Mouse (Mus musculus) central nervous system, embryonic 11.5 days (tissue): Measurements from ENCODE around the gene Mia3. TPM values are rescaled to one million over a fixed set of nuclear protein-coding genes. Genes with fewer than 3 reads are reported as not detected.

Experiments
- polyA plus RNA-seq: library from polyadenylated mRNA; depleted of rRNA; stranded (reverse); fragments of >200 nt; gene quantifications from 2 replicates; pipeline ENCODE4 v1.2.3, GENCODE M21; 2012; rRNA removed

The Mia3 gene
- 99.4 and 101 TPM in 2 replicates for polyA plus RNA-seq

DNA sequence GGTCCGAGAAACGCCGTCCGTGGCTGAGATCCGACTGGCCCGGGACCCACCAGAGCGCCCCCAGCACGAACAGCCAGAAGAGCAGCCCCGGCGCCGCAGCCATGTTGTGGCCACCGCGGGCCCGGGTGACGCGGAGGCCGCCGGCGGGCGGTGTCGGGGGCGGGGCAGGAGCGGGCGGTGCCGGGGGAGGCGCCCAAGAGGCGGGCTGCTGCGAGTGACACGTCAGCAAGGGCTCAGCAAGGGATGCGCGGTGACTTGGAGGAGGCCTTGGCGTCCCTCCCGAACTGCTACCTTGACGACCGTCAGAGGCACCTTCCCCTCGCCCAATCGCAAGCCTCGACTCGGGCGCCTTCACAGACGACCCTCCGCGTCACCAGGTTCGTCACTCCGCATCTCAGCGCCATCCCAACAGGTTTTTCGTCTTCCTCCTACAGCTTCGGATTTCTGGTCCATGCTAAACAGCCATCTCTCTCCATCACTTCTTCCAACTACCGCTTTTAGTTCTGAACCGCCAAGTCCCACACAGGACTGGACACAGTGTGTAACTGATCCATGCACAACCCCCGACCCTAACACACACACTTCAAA lies at the start of gene Mia3:
Gene Mia3 (minus strand): TSS at position 127 of the 588 bp plus-strand sequence.

DNA sequence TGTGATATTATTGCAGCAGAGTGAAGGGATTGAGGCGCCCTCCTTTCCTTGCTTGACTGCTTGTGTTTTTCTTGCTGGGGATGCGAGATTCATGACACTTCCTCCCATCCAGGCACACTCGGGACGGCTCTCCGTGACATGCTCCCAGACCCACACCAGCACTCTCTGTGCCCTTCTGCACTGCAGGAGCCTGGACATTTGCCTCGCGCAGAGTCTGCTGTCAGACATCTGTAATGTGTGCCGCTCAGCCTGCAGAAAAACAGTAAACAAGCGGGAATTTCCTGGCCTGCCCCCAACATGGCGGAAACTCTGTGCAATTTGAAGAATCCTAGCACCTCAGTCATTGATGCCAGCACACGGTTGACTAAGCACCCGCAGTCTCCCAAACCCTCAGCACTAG lies 48.5 kb upstream of the Mia3 start, which contains the start of gene Hhipl2:
Gene Hhipl2 (plus strand): TSS at position 343 of the 400 bp plus-strand sequence.

DNA sequence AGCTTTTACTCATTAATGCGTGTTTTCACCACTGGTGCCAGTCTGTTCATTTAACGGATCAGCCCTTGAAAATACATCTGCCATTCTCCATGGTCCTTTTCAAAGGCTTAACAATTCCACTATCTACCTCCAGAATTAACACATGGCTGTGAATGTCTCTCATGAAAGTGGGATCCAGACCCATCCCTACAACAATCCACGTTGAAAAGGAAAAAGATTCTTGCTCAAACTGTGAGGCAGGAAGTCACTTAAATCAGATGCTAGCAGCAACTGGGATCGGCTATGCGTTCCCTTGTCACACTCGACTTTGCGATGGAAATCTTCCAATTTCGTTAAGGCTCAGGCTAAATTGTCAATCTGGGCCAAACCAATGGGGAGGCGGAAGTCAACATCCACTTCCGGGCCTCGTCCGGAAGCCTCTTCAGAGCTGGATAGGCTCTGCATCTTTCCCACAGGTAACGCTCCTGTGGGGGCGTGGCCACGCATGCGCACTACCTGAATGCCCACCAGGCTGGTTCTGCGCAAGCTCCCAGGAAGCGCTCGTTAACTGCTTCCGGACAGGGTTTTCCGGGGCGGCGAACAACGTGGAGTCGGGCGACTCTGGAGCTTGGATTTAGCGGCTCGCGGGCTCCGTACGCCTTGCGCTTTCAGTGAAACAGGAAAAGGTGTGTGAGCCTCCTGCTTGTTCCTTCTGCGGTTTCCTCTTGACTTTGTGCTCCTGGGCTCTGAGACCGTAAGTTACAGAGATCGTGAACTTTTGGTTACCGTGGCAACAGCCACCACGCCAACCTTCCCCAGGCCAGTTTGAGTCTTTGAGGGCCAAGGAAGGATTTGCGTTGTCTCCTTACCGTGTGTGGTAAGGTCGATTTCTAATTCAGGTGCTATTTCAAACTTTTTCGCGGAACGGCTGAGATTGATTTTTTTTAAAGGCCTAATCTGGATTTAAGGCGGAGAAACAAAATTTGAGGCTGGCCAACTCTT lies 19.4 kb upstream of the Mia3 start, which contains the start of gene Taf1a:
Gene Taf1a (plus strand): TSS at position 556 of the 981 bp plus-strand sequence.

DNA sequence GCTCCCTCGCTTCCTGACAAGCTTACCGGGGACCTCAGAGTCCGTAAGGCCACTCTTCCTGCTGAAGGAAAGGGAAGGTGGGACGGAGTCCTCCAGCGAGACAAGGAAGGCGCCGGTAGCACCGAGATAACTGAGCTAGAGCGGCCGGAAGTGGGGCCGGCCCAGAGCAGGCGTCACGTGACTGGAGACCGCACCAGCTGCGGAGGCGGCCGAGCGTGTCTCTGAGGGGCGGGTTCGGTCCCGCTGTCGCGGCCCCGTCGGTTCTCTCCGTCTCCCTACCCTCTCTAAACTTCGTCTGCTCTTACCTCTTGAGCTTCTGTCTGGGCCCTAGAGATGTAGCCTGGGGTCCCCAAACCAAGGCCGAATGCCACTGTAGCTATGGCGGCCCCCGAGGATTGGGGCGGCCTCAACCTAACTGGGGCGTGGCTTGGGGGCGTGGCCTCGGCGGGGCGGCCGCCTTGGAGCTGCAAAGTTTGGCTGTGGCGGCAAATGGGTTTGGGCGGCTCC lies 72.4 kb downstream of the Mia3 start, which contains the start of gene Brox:
Gene Brox (minus strand): TSS at position 393 of the 507 bp plus-strand sequence.

GRCm38 (mm10) chr1:183296465-183296864 lies 72.9 kb downstream of the Mia3 start, which contains the start of gene Aida:
TSS of gene Aida (plus strand) at chr1:183296590.

Other genes starting within 250 kb of the Mia3 start
- gene Disp1, start 148.0 kb downstream of the Mia3 start, polyA plus RNA-seq = 8.2 and 15.5 TPM in 2 replicates
- gene Aida, start 73.0 kb downstream of the Mia3 start, polyA plus RNA-seq = 77.2 and 88.0 TPM in 2 replicates
- gene Brox, start 72.3 kb downstream of the Mia3 start, polyA plus RNA-seq = 34.2 and 45.5 TPM in 2 replicates
- 34.1 and 45.5 TPM in 2 replicates for gene Taf1a, start 19.4 kb upstream of the Mia3 start, polyA plus RNA-seq
- gene Hhipl2, start 48.7 kb upstream of the Mia3 start, polyA plus RNA-seq = 0.77 and 0.83 TPM in 2 replicates